Mouse (Mus musculus) myocyte (in vitro differentiated cells): ENCODE measurements at regions not wholly inside any gene's neighbourhood (a gene's known extent, or its start where the extent isn't known, plus 50 kb on each side); places are given as distances from the start of the nearest gene placed in this dataset.

ENCODE experiments used
- CEBPB ChIP-seq: IDR thresholded peaks from 2 replicates; pipeline ENCODE4 v1.6.1; 2011; ENCODE audit warnings: mild to moderate bottlenecking, moderate library complexity; ENCODE audit not compliant: poor library complexity, insufficient read depth, severe bottlenecking
- E2F4 ChIP-seq: IDR thresholded peaks from one replicate; pipeline ENCODE4 v1.6.1; 2011; ENCODE audit warnings: mild to moderate bottlenecking, control low read depth, moderate library complexity; ENCODE audit not compliant: insufficient read depth
- MAX ChIP-seq: IDR thresholded peaks from one replicate; pipeline ENCODE4 v1.6.1; 2011; ENCODE audit warnings: low read depth, mild to moderate bottlenecking, control low read depth
- MYOG ChIP-seq, 3 experiments: IDR thresholded peaks; one replicate each; pipeline ENCODE4 v1.6.1; 2011; ENCODE audit warnings: control low read depth in 2 of 3, low read depth in 2 of 3, mild to moderate bottlenecking in 2 of 3; ENCODE audit not compliant: insufficient read length in 2 of 3, control insufficient read depth in 1 of 3, insufficient read depth in 1 of 3
- POLR2A ChIP-seq: IDR thresholded peaks from one replicate; pipeline ENCODE4 v1.6.1; 2011; ENCODE audit warnings: low read depth, mild to moderate bottlenecking, control low read depth, moderate library complexity; ENCODE audit not compliant: insufficient read length
- SRF ChIP-seq: IDR thresholded peaks from one replicate; pipeline ENCODE4 v1.6.1; 2011; ENCODE audit warnings: low read depth; ENCODE audit not compliant: control insufficient read depth, insufficient read length
- USF1 ChIP-seq: IDR thresholded peaks from one replicate; pipeline ENCODE4 v1.6.1; 2011; ENCODE audit warnings: low read depth, mild to moderate bottlenecking, control low read depth, moderate library complexity

DNA sequence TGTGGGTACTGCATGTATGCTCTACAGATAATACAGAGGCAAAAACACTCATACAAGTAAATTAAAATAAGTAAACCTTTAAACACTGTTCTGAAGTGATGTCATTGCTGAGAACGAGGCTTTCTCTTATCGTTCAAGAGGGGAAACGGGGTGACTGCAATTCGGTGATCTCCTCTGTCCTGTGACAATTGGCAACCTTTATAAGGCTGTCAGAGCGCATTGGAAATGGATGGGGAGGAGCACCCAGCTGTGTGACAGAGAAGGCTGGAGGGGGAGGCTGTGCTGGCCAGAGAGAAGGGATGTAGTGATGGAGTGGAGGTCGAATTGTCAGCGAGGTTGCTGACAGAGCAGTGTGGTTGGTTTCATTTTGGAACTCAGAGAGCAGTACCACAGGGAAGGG, 428.0 kb downstream of the Glrx3 start:
- TF ChIP-seq E2F4: no peak
- no peak for TF ChIP-seq MAX
- TF ChIP-seq USF1: no peak
- TF ChIP-seq CEBPB: no peak
- no peak for TF ChIP-seq POLR2A
- TF ChIP-seq SRF: no peak
- no peak for TF ChIP-seq MYOG (IDR thresholded peaks at IDR 0.05; ENCODE audit: control insufficient read depth in 1 of 3, insufficient read depth in 1 of 3, insufficient read length in 2 of 3, low read depth in 2 of 3)
